Mouse (Mus musculus): ENCODE measurements around the gene Abhd17b.

The Abhd17b gene

GRCm38 (mm10) chr19:21653172-21653981 lies at the start of gene Abhd17b:
Abhd17b (plus strand) TSS chr19:21653185.
- in situ Hi-C loops (cut with MboI; ENCODE audit: unreplicated experiment in 2 of 2), result loop anchor here (5.0 to 10.0 kb wide), 5 partner anchors 61 to 381 kb away; partner anchors contain the start of gene Zfand5 (in 1 of the 2)

- in situ Hi-C loops (cut with MboI; ENCODE audit: unreplicated experiment in 2 of 2), result loop anchor here in 1 of 2 experiments (25.0 kb wide), 1 partner anchor 1533 kb away; the partner anchor contains the start of gene Klf9
These were observed 49.1 kb upstream of the Abhd17b start for GRCm38 (mm10) chr19:21603836-21604235.

- in situ Hi-C loops (cut with MboI; ENCODE audit: unreplicated experiment in 2 of 2), result loop anchor here in 1 of 2 experiments (25.0 kb wide), 1 partner anchor 1532 kb away; the partner anchor contains the start of gene Klf9
These were observed 47.7 kb upstream of the Abhd17b start for GRCm38 (mm10) chr19:21605294-21605693.

GRCm38 (mm10) chr19:21610240-21610639 lies 42.7 kb upstream of the Abhd17b start:
- in situ Hi-C loops (cut with MboI; ENCODE audit: unreplicated experiment in 2 of 2), result loop anchor here in 1 of 2 experiments (25.0 kb wide), 1 partner anchor 1527 kb away; the partner anchor contains the start of gene Klf9

GRCm38 (mm10) chr19:21611297-21611696 lies 41.7 kb upstream of the Abhd17b start:
- in situ Hi-C loops (cut with MboI; ENCODE audit: unreplicated experiment in 2 of 2), result loop anchor here in 1 of 2 experiments (25.0 kb wide), 1 partner anchor 1526 kb away; the partner anchor contains the start of gene Klf9

- in situ Hi-C loops (cut with MboI; ENCODE audit: unreplicated experiment in 2 of 2), result loop anchor here in 1 of 2 experiments (25.0 kb wide), 1 partner anchor 1525 kb away; the partner anchor contains the start of gene Klf9
These were observed 41.0 kb upstream of the Abhd17b start for GRCm38 (mm10) chr19:21611725-21612575.

GRCm38 (mm10) chr19:21615801-21616200 lies 37.2 kb upstream of the Abhd17b start:
- in situ Hi-C loops (cut with MboI; ENCODE audit: unreplicated experiment in 2 of 2), result loop anchor here in 1 of 2 experiments (25.0 kb wide), 1 partner anchor 1522 kb away; the partner anchor contains the start of gene Klf9

GRCm38 (mm10) chr19:21623410-21624147 lies 29.4 kb upstream of the Abhd17b start:
- in situ Hi-C loops (cut with MboI; ENCODE audit: unreplicated experiment in 2 of 2), result loop anchor here in 1 of 2 experiments (25.0 kb wide), 1 partner anchor 1514 kb away; the partner anchor contains the start of gene Klf9

GRCm38 (mm10) chr19:21624148-21624535 lies 28.8 kb upstream of the Abhd17b start:
- in situ Hi-C loops (cut with MboI; ENCODE audit: unreplicated experiment in 2 of 2), result loop anchor here in 1 of 2 experiments (25.0 kb wide), 1 partner anchor 1513 kb away; the partner anchor contains the start of gene Klf9

GRCm38 (mm10) chr19:21626271-21626988 lies 26.6 kb upstream of the Abhd17b start:
- in situ Hi-C loops (cut with MboI; ENCODE audit: unreplicated experiment in 2 of 2), result loop anchor here in 1 of 2 experiments (25.0 kb wide), 1 partner anchor 1511 kb away; the partner anchor contains the start of gene Klf9

- in situ Hi-C loops (cut with MboI; ENCODE audit: unreplicated experiment in 2 of 2), result loop anchor here in 1 of 2 experiments (25.0 kb wide), 1 partner anchor 1509 kb away; the partner anchor contains the start of gene Klf9
These were observed 24.5 kb upstream of the Abhd17b start for GRCm38 (mm10) chr19:21628440-21628839.

GRCm38 (mm10) chr19:21629030-21629429 lies 24.0 kb upstream of the Abhd17b start:
- in situ Hi-C loops (cut with MboI; ENCODE audit: unreplicated experiment in 2 of 2), result loop anchor here in 1 of 2 experiments (25.0 kb wide), 1 partner anchor 1508 kb away; the partner anchor contains the start of gene Klf9

- in situ Hi-C loops (cut with MboI; ENCODE audit: unreplicated experiment in 2 of 2), result loop anchor here in 1 of 2 experiments (25.0 kb wide), 1 partner anchor 1508 kb away; the partner anchor contains the start of gene Klf9
These were observed 23.5 kb upstream of the Abhd17b start for GRCm38 (mm10) chr19:21629501-21629900.

GRCm38 (mm10) chr19:21630656-21631331 lies 22.2 kb upstream of the Abhd17b start:
- in situ Hi-C loops (cut with MboI; ENCODE audit: unreplicated experiment in 2 of 2), result loop anchor here in 1 of 2 experiments (25.0 kb wide), 1 partner anchor 1507 kb away; the partner anchor contains the start of gene Klf9

- in situ Hi-C loops (cut with MboI; ENCODE audit: unreplicated experiment in 2 of 2), result loop anchor here in 1 of 2 experiments (25.0 kb wide), 1 partner anchor 1502 kb away; the partner anchor contains the start of gene Klf9
These were observed 17.6 kb upstream of the Abhd17b start for GRCm38 (mm10) chr19:21635406-21635805.

GRCm38 (mm10) chr19:21636907-21637306 lies 16.1 kb upstream of the Abhd17b start:
- in situ Hi-C loops (cut with MboI; ENCODE audit: unreplicated experiment in 2 of 2), result loop anchor here in 1 of 2 experiments (25.0 kb wide), 1 partner anchor 1500 kb away; the partner anchor contains the start of gene Klf9

GRCm38 (mm10) chr19:21637672-21638071 lies 15.3 kb upstream of the Abhd17b start:
- in situ Hi-C loops (cut with MboI; ENCODE audit: unreplicated experiment in 2 of 2), result loop anchor here in 1 of 2 experiments (25.0 kb wide), 1 partner anchor 1500 kb away; the partner anchor contains the start of gene Klf9

- in situ Hi-C loops (cut with MboI; ENCODE audit: unreplicated experiment in 2 of 2), result loop anchor here (10.0 to 25.0 kb wide), 2 partner anchors 259 to 1493 kb away; partner anchors contain the start of gene Klf9 (in 1 of the 2)
These were observed 9.1 kb upstream of the Abhd17b start for GRCm38 (mm10) chr19:21643935-21644334.
